Mouse (Mus musculus): ENCODE measurements around the gene Adh6b. TPM values are rescaled to one million over a fixed set of nuclear protein-coding genes. Genes with fewer than 3 reads are reported as not detected.

Adh6b gene
- total RNA-seq (2021): not detected
- long read RNA-seq, experiment 1: 0 reads
- long read RNA-seq, experiment 2: 0 reads

GRCm38 (mm10) chr3:138341471-138341870 lies at the start of gene Adh6b:
Gene Adh6b, plus strand, starts transcription at chr3:138341775.
- DNase-seq: no peak

- DNase-seq: no peak
Observed at GRCm38 (mm10) chr3:138293298-138293895, 48.2 kb upstream of the Adh6b start.

GRCm38 (mm10) chr3:138300130-138300529 lies 41.4 kb upstream of the Adh6b start:
- DNase-seq: no peak

- no peak for DNase-seq
Observed at GRCm38 (mm10) chr3:138302676-138303075, 38.9 kb upstream of the Adh6b start.

GRCm38 (mm10) chr3:138303771-138304488 lies 37.6 kb upstream of the Adh6b start:
- peak; percentile 63 for DNase-seq

- no peak for DNase-seq
Observed at GRCm38 (mm10) chr3:138304489-138304871, 37.1 kb upstream of the Adh6b start.

GRCm38 (mm10) chr3:138305486-138306289 lies 35.9 kb upstream of the Adh6b start:
- no peak for DNase-seq

- no peak for DNase-seq
Observed at GRCm38 (mm10) chr3:138306290-138306683, 35.3 kb upstream of the Adh6b start.

- no peak for DNase-seq
Observed at GRCm38 (mm10) chr3:138309910-138310309, 31.7 kb upstream of the Adh6b start.

GRCm38 (mm10) chr3:138311015-138311414 lies 30.6 kb upstream of the Adh6b start:
- no peak for DNase-seq

GRCm38 (mm10) chr3:138312965-138313364 lies 28.6 kb upstream of the Adh6b start, which contains the start of gene Adh6a:
Gene Adh6a, plus strand, starts transcription at chr3:138313286.
- no peak for DNase-seq

- DNase-seq: no peak
Observed at GRCm38 (mm10) chr3:138316908-138317472, 24.6 kb upstream of the Adh6b start.

- no peak for DNase-seq
Observed at GRCm38 (mm10) chr3:138325001-138325400, 16.6 kb upstream of the Adh6b start.

GRCm38 (mm10) chr3:138325466-138325865 lies 16.1 kb upstream of the Adh6b start:
- no peak for DNase-seq

- DNase-seq: no peak
Observed at GRCm38 (mm10) chr3:138333910-138334309, 7.7 kb upstream of the Adh6b start.

- no peak for DNase-seq
Observed at GRCm38 (mm10) chr3:138334320-138334719, 7.3 kb upstream of the Adh6b start.

- DNase-seq: no peak
Observed at GRCm38 (mm10) chr3:138335566-138335965, 6.0 kb upstream of the Adh6b start.

- no peak for DNase-seq
Observed at GRCm38 (mm10) chr3:138336104-138336754, 5.3 kb upstream of the Adh6b start.

- no peak for DNase-seq
Observed at GRCm38 (mm10) chr3:138347041-138347440, 5.5 kb downstream of the Adh6b start.

GRCm38 (mm10) chr3:138352012-138352809 lies 10.6 kb downstream of the Adh6b start:
- no peak for DNase-seq

- DNase-seq: no peak
Observed at GRCm38 (mm10) chr3:138358856-138359255, 17.3 kb downstream of the Adh6b start.
